Mouse (Mus musculus) liver, postnatal 0 days (tissue): ENCODE measurements around the gene Zfhx3.

Experiments used
- CTCF ChIP-seq: sonication (generic); IDR thresholded peaks from 2 replicates; pipeline ENCODE4 v1.5.1; 2016; ENCODE audit warnings: antibody characterized with exemption, low read depth
- EP300 ChIP-seq: IDR thresholded peaks from 2 replicates; pipeline ENCODE4 v1.6.1; 2016; ENCODE audit warnings: antibody characterized with exemption, low read depth, mild to moderate bottlenecking

GRCm38 (mm10) chr8:108625571-108626120 lies 683.2 kb downstream of the Zfhx3 start:
- TF ChIP-seq CTCF (no peak), EP300 (no peak)
